Mouse (Mus musculus): Measurements from ENCODE around the gene Etv1.

GRCm38 (mm10) chr12:38780955-38781304, 1.8 kb downstream of the Etv1 start:
- no peak for TF ChIP-seq EP300 (IDR thresholded peaks at IDR 0.05; ENCODE audit: low read depth)
- no peak for TF ChIP-seq CTCF (IDR thresholded peaks at IDR 0.05; ENCODE audit: low read depth)
